Mouse (Mus musculus): Measurements from ENCODE around the gene Iffo2. TPM values are rescaled to one million over a fixed set of nuclear protein-coding genes. Genes with fewer than 3 reads are reported as not detected.

Iffo2 gene
- total and polyA plus RNA-seq, 3 experiments = 1.3 to 2.7 TPM; not detected in 1

DNA sequence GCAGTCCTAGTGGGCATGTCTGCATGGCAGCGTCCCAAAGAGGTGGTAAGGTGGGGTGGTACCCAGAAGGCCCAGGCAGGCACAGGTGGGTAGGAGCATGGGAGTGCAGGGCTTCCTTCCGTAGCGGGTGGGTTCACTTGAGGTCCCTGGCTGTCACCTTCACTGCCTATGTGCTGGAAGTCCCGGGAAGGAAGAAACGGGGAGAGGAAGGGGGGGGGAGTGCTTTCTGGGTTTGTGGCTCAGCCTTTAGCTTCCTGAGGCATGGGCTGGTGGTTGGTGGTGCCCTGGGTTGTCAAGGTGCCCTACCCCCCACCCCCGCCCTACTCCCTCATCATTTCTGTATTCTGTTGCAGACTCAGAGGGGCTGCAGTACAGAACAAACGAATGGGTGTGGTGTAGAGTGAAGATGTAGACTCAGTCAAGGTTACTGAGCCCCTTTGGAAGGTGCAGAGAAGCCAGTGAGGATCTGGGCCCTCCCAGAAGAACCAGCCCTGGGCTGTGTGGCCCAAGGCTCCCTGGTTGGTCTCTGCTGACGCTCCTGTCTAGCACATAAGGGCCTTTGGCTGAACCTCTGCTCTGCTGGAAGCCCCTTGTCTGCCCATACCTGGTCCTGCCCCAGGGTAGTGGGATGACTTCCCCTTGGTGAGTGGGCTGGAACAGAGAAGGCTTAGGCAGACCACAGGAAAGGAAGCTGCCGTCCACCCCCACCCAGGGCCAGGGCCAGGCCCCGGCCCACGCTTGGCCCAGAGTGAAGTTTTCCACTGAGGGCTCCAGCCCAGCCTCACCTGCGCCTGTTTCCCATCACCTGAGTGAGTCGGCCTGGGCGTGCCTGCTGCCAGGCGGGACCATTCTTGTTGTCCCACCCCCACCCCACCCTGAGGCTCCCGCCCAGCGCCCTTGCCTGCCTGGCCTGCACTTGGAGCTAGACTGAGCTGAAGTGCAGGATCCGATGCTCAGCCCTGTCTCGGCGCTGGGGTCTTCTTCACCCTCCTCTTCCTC, 67.2 kb downstream of the Iffo2 start:
- H3K27me3 ChIP-seq (ENCODE audit: control insufficient read depth in 1 of 2, insufficient read depth in 2 of 2, low read length in 2 of 2) = no peaks in the 10 kb centered on the region
- no peak overlapping the region for H3K4me3 ChIP-seq (ENCODE audit: control insufficient read depth in 1 of 2, insufficient read depth in 1 of 2, low read depth in 2 of 2, low read length in 2 of 2)
- H3K27ac ChIP-seq (ENCODE audit: control insufficient read depth, low read depth, low read length) = no peak overlapping the region
- no peaks in the 10 kb centered on the region for H3K9me3 ChIP-seq (replicated peaks; ENCODE audit: insufficient read depth, low read length)
- TF ChIP-seq CHD1 (IDR thresholded peaks at IDR 0.05; ENCODE audit: low read depth, low read length) = no peak
- TF ChIP-seq USF2 (IDR thresholded peaks at IDR 0.05; ENCODE audit: borderline replicate concordance in 1 of 2, insufficient read depth in 1 of 2, low read depth in 1 of 2, low read length in 2 of 2) = no peak
- TF ChIP-seq CTCF (IDR thresholded peaks at IDR 0.05 in 2 of 3, conservative IDR thresholded peaks at IDR 0.05 in 1 of 3; ENCODE audit: control insufficient read depth in 1 of 3, insufficient read depth in 1 of 3, low read depth in 2 of 3, low read length in 3 of 3, poor library complexity in 1 of 3, severe bottlenecking in 1 of 3) = no peak
- no peak for TF ChIP-seq KAT2A (conservative IDR thresholded peaks at IDR 0.05; ENCODE audit: low read depth, low read length)
- no peak for TF ChIP-seq CHD2 (IDR thresholded peaks at IDR 0.05; ENCODE audit: low read length)
- no peak for TF ChIP-seq MYC (IDR thresholded peaks at IDR 0.05; ENCODE audit: low read depth, low read length)
- no peak for TF ChIP-seq POLR2A (IDR thresholded peaks at IDR 0.05; ENCODE audit: control insufficient read depth in 1 of 2, insufficient read depth in 1 of 2, low read depth in 1 of 2, low read length in 2 of 2, poor library complexity in 1 of 2)
- TF ChIP-seq NRF1 (IDR thresholded peaks at IDR 0.05; ENCODE audit: insufficient read depth, low read depth, low read length, poor library complexity, severe bottlenecking) = no peak
- no peak for TF ChIP-seq TAL1 (IDR thresholded peaks at IDR 0.05; ENCODE audit: low read length)
- no peak for TF ChIP-seq MAZ (IDR thresholded peaks at IDR 0.05; ENCODE audit: low read depth, low read length)
- TF ChIP-seq ZC3H11A (IDR thresholded peaks at IDR 0.05; ENCODE audit: low read depth, low read length) = no peak
- H3K4me1 ChIP-seq (ENCODE audit: control insufficient read depth in 1 of 2, insufficient read depth in 2 of 2, low read length in 2 of 2) = no peaks in the 10 kb centered on the region
- H3K79me2 ChIP-seq (ENCODE audit: control insufficient read depth, insufficient read depth, low read length, poor library complexity) = no peaks in the 10 kb centered on the region
- no peak for DNase-seq (ENCODE audit: low read depth, low spot score)
- H3K36me3 ChIP-seq (ENCODE audit: control insufficient read depth in 1 of 2, insufficient read depth in 2 of 2, low read length in 2 of 2) = no peaks in the 10 kb centered on the region
- no peak overlapping the region for H3K9ac ChIP-seq (ENCODE audit: control insufficient read depth, low read depth, low read length, poor library complexity, severe bottlenecking)

DNA sequence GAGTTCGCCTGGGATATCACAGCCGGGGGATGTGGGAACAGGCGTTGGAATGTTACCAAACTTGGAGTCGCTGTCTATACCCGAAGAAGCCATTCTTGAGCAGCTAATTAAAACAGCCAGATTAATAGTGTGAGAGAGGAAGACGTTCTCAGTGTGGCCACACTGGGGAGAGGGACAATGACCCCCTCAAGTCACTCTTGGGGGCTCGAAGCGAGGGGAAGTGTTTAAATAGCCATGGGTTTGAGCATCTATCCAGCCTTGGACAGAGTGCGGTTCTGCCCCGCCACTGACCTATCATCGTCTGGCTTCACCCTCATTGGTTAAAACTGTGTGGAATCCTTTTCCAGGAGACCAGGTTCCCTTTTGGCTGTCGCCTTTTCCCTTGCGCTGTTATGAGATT, 68.0 kb downstream of the Iffo2 start:
- H3K27me3 ChIP-seq (ENCODE audit: control insufficient read depth in 1 of 2, insufficient read depth in 2 of 2, low read length in 2 of 2) = no peaks in the 10 kb centered on the region
- no peaks in the 10 kb centered on the region for H3K4me1 ChIP-seq (ENCODE audit: control insufficient read depth in 1 of 2, insufficient read depth in 2 of 2, low read length in 2 of 2)
- H3K9me3 ChIP-seq (replicated peaks; ENCODE audit: insufficient read depth, low read length) = no peaks in the 10 kb centered on the region
- TF ChIP-seq E2F4 (IDR thresholded peaks at IDR 0.05; ENCODE audit: borderline replicate concordance, low read depth, low read length) (no peak), JUND (IDR thresholded peaks at IDR 0.05; ENCODE audit: low read depth, low read length) (no peak), ZNF384 (IDR thresholded peaks at IDR 0.05; ENCODE audit: low read depth, low read length) (no peak), NRF1 (IDR thresholded peaks at IDR 0.05; ENCODE audit: insufficient read depth, low read depth, low read length, poor library complexity, severe bottlenecking) (no peak), MAX (IDR thresholded peaks at IDR 0.05; ENCODE audit: low read length) (no peak), GABPA (IDR thresholded peaks at IDR 0.05; ENCODE audit: low read depth, low read length) (no peak), POLR2AphosphoS2 (IDR thresholded peaks at IDR 0.05; ENCODE audit: low read length) (no peak), ETS1 (IDR thresholded peaks at IDR 0.05; ENCODE audit: low read depth, low read length) (no peak), SIN3A (IDR thresholded peaks at IDR 0.05; ENCODE audit: low read length) (no peak)
- H3K36me3 ChIP-seq (ENCODE audit: control insufficient read depth in 1 of 2, insufficient read depth in 2 of 2, low read length in 2 of 2) = no peaks in the 10 kb centered on the region
- no peaks in the 10 kb centered on the region for H3K79me2 ChIP-seq (ENCODE audit: control insufficient read depth, insufficient read depth, low read length, poor library complexity)
- DNase-seq (ENCODE audit: low read depth, low spot score) = no peak
- H3K4me3 ChIP-seq (ENCODE audit: control insufficient read depth in 1 of 2, insufficient read depth in 1 of 2, low read depth in 2 of 2, low read length in 2 of 2) = no peak overlapping the region
- H3K9ac ChIP-seq (ENCODE audit: control insufficient read depth, low read depth, low read length, poor library complexity, severe bottlenecking) = no peak overlapping the region
- H3K27ac ChIP-seq (ENCODE audit: control insufficient read depth, low read depth, low read length) = no peak overlapping the region
